Mouse (Mus musculus): ENCODE measurements around the gene Olfr688. TPM values are rescaled to one million over a fixed set of nuclear protein-coding genes. Genes with fewer than 3 reads are reported as not detected.

Olfr688 gene
- polyA plus RNA-seq (2015; fragmentation: Nextera tagmentation; extraction: Ambion mirVana) = not detected in 2 replicates

GRCm38 (mm10) chr7:105287795-105288194 lies at the start of gene Olfr688:
Gene Olfr688, plus strand, starts transcription at chr7:105288095.
- WGBS = 80% methylated on average over 6 of the region's 6 CpGs
- H3K9me3 ChIP-seq = no peaks in the 10 kb centered on the region
- no peak within 1 kb of the TSS for H3K4me3 ChIP-seq
- H3K27me3 ChIP-seq = no peaks in the 10 kb centered on the region
- ATAC-seq (ENCODE audit: low FRiP score) = no peak
- no peak within 1 kb of the TSS for H3K9ac ChIP-seq
- H3K36me3 ChIP-seq = no peaks in the 10 kb centered on the region
- no peaks in the 10 kb centered on the region for H3K4me1 ChIP-seq (replicated peaks)
- H3K4me2 ChIP-seq = no peak within 1 kb of the TSS
- H3K27ac ChIP-seq = no peak within 1 kb of the TSS

GRCm38 (mm10) chr7:105247671-105248070 lies 40.2 kb upstream of the Olfr688 start:
- Histone ChIP-seq H3K4me3 (no peak overlapping the region), H3K9me3 (no peaks in the 10 kb centered on the region), H3K4me2 (no peak overlapping the region), H3K9ac (no peak overlapping the region), H3K36me3 (no peaks in the 10 kb centered on the region), H3K4me1 (replicated peaks) (no peaks in the 10 kb centered on the region), H3K27me3 (no peaks in the 10 kb centered on the region), H3K27ac (no peak overlapping the region)
- no peak for ATAC-seq (ENCODE audit: low FRiP score)
- WGBS = 87% methylated on average over 3 of the region's 3 CpGs

GRCm38 (mm10) chr7:105248197-105248596 lies 39.7 kb upstream of the Olfr688 start:
- no peak for ATAC-seq (ENCODE audit: low FRiP score)
- Histone ChIP-seq H3K9ac (no peak overlapping the region), H3K4me2 (no peak overlapping the region), H3K27me3 (no peaks in the 10 kb centered on the region), H3K27ac (no peak overlapping the region), H3K9me3 (no peaks in the 10 kb centered on the region), H3K36me3 (no peaks in the 10 kb centered on the region), H3K4me1 (replicated peaks) (no peaks in the 10 kb centered on the region), H3K4me3 (no peak overlapping the region)
- 64% methylated on average over 1 of the region's 1 CpGs for WGBS

DNA sequence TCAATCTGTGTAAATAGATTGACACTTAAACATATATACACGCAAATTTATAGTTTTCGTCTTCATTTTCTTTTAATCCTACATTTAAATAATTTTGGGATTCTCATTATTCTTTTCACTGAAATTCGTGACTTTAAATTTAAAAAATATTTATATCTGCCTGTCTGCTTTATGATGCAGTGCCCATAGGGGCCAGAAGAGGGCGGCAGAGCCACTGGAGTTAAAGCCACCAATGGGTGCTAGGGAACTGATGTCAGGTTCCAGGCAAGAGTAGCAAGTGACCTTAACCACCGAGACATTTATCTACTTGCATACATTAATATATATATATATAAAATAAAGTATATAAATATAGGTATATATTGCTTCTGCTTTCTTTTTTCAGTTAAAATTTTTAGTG lies 31.2 kb upstream of the Olfr688 start:
- ATAC-seq (ENCODE audit: low FRiP score) = no peak
- no peaks in the 10 kb centered on the region for H3K4me1 ChIP-seq (replicated peaks)
- no peaks in the 10 kb centered on the region for H3K27me3 ChIP-seq
- H3K36me3 ChIP-seq = no peaks in the 10 kb centered on the region
- WGBS = 66% methylated on average over 5 of the region's 5 CpGs
- H3K9ac ChIP-seq = no peak overlapping the region
- H3K4me3 ChIP-seq = no peak overlapping the region
- no peak overlapping the region for H3K4me2 ChIP-seq
- no peaks in the 10 kb centered on the region for H3K9me3 ChIP-seq
- H3K27ac ChIP-seq = no peak overlapping the region

DNA sequence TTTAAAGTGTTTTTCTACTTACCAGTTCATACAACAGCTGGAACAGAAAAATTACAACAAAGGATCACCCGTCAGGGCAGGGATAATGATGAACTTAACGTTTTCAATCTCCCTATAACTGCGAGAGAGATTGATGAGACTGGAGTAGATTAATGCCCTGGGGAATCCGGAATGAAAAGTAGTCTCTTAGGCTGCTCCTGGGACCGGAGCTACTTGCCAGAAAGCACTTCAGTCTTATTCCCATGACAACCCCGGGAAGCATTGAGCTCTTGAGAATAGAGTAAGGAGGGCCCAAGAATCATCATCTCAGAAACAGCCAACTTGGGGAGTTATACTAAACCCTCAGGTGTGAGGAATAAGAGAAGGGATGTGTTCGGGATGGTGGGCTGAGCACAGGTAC lies 15.5 kb upstream of the Olfr688 start:
- no peaks in the 10 kb centered on the region for H3K36me3 ChIP-seq
- no peaks in the 10 kb centered on the region for H3K27me3 ChIP-seq
- H3K27ac ChIP-seq = no peak overlapping the region
- no peaks in the 10 kb centered on the region for H3K4me1 ChIP-seq (replicated peaks)
- H3K9me3 ChIP-seq = no peaks in the 10 kb centered on the region
- no peak overlapping the region for H3K4me2 ChIP-seq
- H3K4me3 ChIP-seq = no peak overlapping the region
- 70% methylated on average over 7 of the region's 7 CpGs for WGBS
- ATAC-seq (ENCODE audit: low FRiP score) = peak; percentile 46; the same call in 1 of the 2 replicates
- H3K9ac ChIP-seq = no peak overlapping the region

DNA sequence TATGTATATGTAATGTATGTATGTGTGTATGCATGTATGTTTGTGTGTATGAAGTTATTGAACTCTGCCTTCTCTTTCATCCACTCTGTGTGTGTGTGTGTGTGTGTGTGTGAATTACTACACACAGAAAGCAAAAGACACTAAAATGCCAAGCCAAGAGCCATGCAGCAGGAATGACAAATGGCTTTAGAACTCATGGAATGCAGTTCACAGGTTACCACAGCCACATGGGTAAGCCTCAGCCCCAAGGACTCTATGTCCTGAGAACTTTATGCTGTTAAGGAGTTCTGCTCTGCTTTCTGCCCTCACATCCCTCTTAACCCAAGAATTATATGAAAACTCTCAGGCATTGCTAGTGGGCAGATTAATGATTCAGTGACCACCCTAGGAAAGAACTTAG lies 2.2 kb downstream of the Olfr688 start:
- Histone ChIP-seq H3K4me2 (no peak overlapping the region), H3K4me1 (replicated peaks) (no peaks in the 10 kb centered on the region), H3K4me3 (no peak overlapping the region), H3K9me3 (no peaks in the 10 kb centered on the region), H3K9ac (no peak overlapping the region), H3K27me3 (no peaks in the 10 kb centered on the region), H3K27ac (no peak overlapping the region), H3K36me3 (no peaks in the 10 kb centered on the region)
- ATAC-seq (ENCODE audit: low FRiP score) = no peak

DNA sequence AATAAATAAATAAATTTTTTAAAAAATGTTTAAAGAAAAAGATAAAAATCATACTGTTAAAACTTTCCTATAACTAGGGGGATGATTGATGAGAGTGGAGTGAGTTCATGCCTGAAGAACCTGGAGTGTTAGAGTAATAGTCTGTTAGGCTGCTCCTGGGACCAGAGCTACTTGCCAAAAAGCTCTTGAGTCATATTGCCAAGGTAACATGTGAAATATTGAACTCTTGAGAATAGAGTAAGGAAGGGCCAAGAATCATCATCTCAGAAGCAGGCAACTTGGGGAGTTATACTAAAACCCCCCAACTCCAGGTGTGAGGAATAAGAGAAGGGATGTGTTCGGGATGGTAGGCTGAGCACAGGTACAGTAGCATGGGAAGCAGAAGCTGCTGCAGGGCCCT lies 23.0 kb downstream of the Olfr688 start, which contains the start of gene Olfr689:
Olfr689 (plus strand) TSS at position 301 of the 400 bp plus-strand sequence.
- no peak within 1 kb of the TSS for H3K27ac ChIP-seq
- H3K36me3 ChIP-seq = no peaks in the 10 kb centered on the region
- H3K9me3 ChIP-seq = no peaks in the 10 kb centered on the region
- ATAC-seq (ENCODE audit: low FRiP score) = no peak
- no peak within 1 kb of the TSS for H3K9ac ChIP-seq
- H3K27me3 ChIP-seq = no peaks in the 10 kb centered on the region
- H3K4me3 ChIP-seq = no peak within 1 kb of the TSS
- no peak within 1 kb of the TSS for H3K4me2 ChIP-seq
- WGBS = 96% methylated on average over 1 of the region's 1 CpGs
- no peaks in the 10 kb centered on the region for H3K4me1 ChIP-seq (replicated peaks)

DNA sequence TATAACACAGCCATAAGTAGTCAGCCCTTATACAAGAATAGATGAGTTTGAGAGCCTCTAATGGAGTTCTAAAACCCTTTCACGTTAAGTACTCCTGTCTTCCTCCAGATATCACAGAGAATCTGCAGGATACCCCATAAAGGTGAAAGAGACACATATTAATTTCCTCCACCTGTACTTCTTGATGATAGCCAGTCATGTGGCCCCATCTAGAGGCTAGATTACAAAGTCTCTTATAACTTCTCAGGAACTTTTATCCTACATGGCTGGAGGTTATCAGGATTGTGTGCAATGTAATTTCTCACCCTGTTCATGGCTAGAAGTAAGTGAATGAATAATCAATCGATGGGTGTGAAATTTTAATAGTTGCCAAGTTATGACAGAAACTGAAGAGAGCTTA lies 37.4 kb downstream of the Olfr688 start:
- Histone ChIP-seq H3K36me3 (no peaks in the 10 kb centered on the region), H3K9me3 (no peaks in the 10 kb centered on the region), H3K4me3 (no peak overlapping the region), H3K4me2 (no peak overlapping the region), H3K27ac (no peak overlapping the region), H3K4me1 (replicated peaks) (no peaks in the 10 kb centered on the region), H3K9ac (no peak overlapping the region), H3K27me3 (no peaks in the 10 kb centered on the region)
- no peak for ATAC-seq (ENCODE audit: low FRiP score)
- 76% methylated on average over 2 of the region's 2 CpGs for WGBS

- Histone ChIP-seq H3K4me3 (no peak within 1 kb of the TSS), H3K4me1 (replicated peaks) (no peaks in the 10 kb centered on the region), H3K36me3 (no peaks in the 10 kb centered on the region), H3K9me3 (no peaks in the 10 kb centered on the region), H3K27me3 (no peaks in the 10 kb centered on the region), H3K4me2 (no peak within 1 kb of the TSS), H3K9ac (no peak within 1 kb of the TSS), H3K27ac (no peak within 1 kb of the TSS)
- no peak for ATAC-seq (ENCODE audit: low FRiP score)
- 82% methylated on average over 1 of the region's 1 CpGs for WGBS
These were observed 46.1 kb downstream of the Olfr688 start, which contains the start of gene Olfr690 for GRCm38 (mm10) chr7:105334004-105334403. Gene Olfr690, minus strand, starts transcription at chr7:105334104.

Other genes starting within 250 kb of the Olfr688 start
- not detected in 2 replicates for gene Olfr677, start 236.7 kb upstream of the Olfr688 start, polyA plus RNA-seq (2015; fragmentation: Nextera tagmentation; extraction: Ambion mirVana)
- not detected in 2 replicates for gene Olfr678, start 223.6 kb upstream of the Olfr688 start, polyA plus RNA-seq (2015; fragmentation: Nextera tagmentation; extraction: Ambion mirVana)
- gene Olfr679, start 206.9 kb upstream of the Olfr688 start, polyA plus RNA-seq (2015; fragmentation: Nextera tagmentation; extraction: Ambion mirVana) = not detected in 2 replicates
- not detected in 2 replicates for gene Olfr680-ps1, start 195.3 kb upstream of the Olfr688 start, polyA plus RNA-seq (2015; fragmentation: Nextera tagmentation; extraction: Ambion mirVana)
- not detected in 2 replicates for gene Olfr681, start 171.3 kb upstream of the Olfr688 start, polyA plus RNA-seq (2015; fragmentation: Nextera tagmentation; extraction: Ambion mirVana)
- not detected in 2 replicates for gene Olfr683, start 141.1 kb upstream of the Olfr688 start, polyA plus RNA-seq (2015; fragmentation: Nextera tagmentation; extraction: Ambion mirVana)
- gene Olfr684, start 124.4 kb upstream of the Olfr688 start, polyA plus RNA-seq (2015; fragmentation: Nextera tagmentation; extraction: Ambion mirVana) = not detected in 2 replicates
- gene Olfr685, start 102.1 kb upstream of the Olfr688 start, polyA plus RNA-seq (2015; fragmentation: Nextera tagmentation; extraction: Ambion mirVana) = not detected in 2 replicates
- not detected in 2 replicates for gene Olfr686, start 80.6 kb upstream of the Olfr688 start, polyA plus RNA-seq (2015; fragmentation: Nextera tagmentation; extraction: Ambion mirVana)
- 0.05 TPM in 1 of 2 replicates, not detected in the other for gene Olfr689, start 23.1 kb downstream of the Olfr688 start, polyA plus RNA-seq (2015; fragmentation: Nextera tagmentation; extraction: Ambion mirVana)
- gene Olfr690, start 46.0 kb downstream of the Olfr688 start, polyA plus RNA-seq (2015; fragmentation: Nextera tagmentation; extraction: Ambion mirVana) = not detected in 2 replicates
- gene Olfr691, start 54.2 kb downstream of the Olfr688 start, polyA plus RNA-seq (2015; fragmentation: Nextera tagmentation; extraction: Ambion mirVana) = 0.21 and 0.22 TPM in 2 replicates
- gene Olfr692, start 80.1 kb downstream of the Olfr688 start, polyA plus RNA-seq (2015; fragmentation: Nextera tagmentation; extraction: Ambion mirVana) = not detected in 2 replicates
- gene Gm5901, start 86.9 kb downstream of the Olfr688 start, polyA plus RNA-seq (2015; fragmentation: Nextera tagmentation; extraction: Ambion mirVana) = not detected in 2 replicates
- gene Fam160a2, start 112.0 kb downstream of the Olfr688 start, polyA plus RNA-seq (2015; fragmentation: Nextera tagmentation; extraction: Ambion mirVana) = 41.5 and 43.7 TPM in 2 replicates
- 0.16 TPM in 1 of 2 replicates, not detected in the other for gene Cnga4, start 116.5 kb downstream of the Olfr688 start, polyA plus RNA-seq (2015; fragmentation: Nextera tagmentation; extraction: Ambion mirVana)
- 2.0 and 2.3 TPM in 2 replicates for gene Cckbr, start 137.6 kb downstream of the Olfr688 start, polyA plus RNA-seq (2015; fragmentation: Nextera tagmentation; extraction: Ambion mirVana)
- gene Cavin3, start 194.2 kb downstream of the Olfr688 start, polyA plus RNA-seq (2015; fragmentation: Nextera tagmentation; extraction: Ambion mirVana) = 28.9 and 31.6 TPM in 2 replicates

Measured in hindbrain, embryonic 13.5 days (tissue).